ENCODE assay signal across 7 mouse cellular contexts in genomic region chr17:34186885-34187260, GRCm38 (mm10). TPM values are rescaled to one million over a fixed set of nuclear protein-coding genes. Genes with fewer than 3 reads are reported as not detected.
DNase-seq lines count a peak whose midpoint lies in the region; ATAC-seq and TF ChIP-seq lines count a peak whose summit lies in the region.

No protein-coding gene starts in this region.

- peak overlapping the region; percentile 80 for H3K9ac ChIP-seq in heart, embryonic 16.5 days (ENCODE audit: low read length)

- peak overlapping the region; percentile 79 for H3K4me3 ChIP-seq in E14TG2a.4 (replicated peaks; ENCODE audit: low read length)
- H3K4me3 ChIP-seq in heart, embryonic 16.5 days (ENCODE audit: low read length), result peak overlapping the region; percentile 70

- ATAC-seq in heart, embryonic 16.5 days (replicated peaks; ENCODE audit: extremely low read depth, insufficient read depth, low FRiP score), result peak; percentile 20

- peak overlapping the region; percentile 95 for H3K4me2 ChIP-seq in heart, embryonic 16.5 days (ENCODE audit: low read depth, low read length)

- DNase-seq in CD4-positive, CD25-positive, alpha-beta regulatory T cell, adult 2 months (ENCODE audit: low read depth, low spot score), result peak; percentile 69
- DNase-seq in lung, postnatal 25 days (ENCODE audit: low spot score), result peak; percentile 47
- DNase-seq in embryo, embryonic 10 days (ENCODE audit: low spot score), result no peak
- DNase-seq in ovary, postnatal 10 days (ENCODE audit: low spot score), result no peak
- DNase-seq in frontal cortex, postnatal 14 days (ENCODE audit: low spot score in 2 of 2), result no peak

- no peak for TF ChIP-seq CTCF in E14TG2a.4 (conservative IDR thresholded peaks at IDR 0.05; ENCODE audit: low read length)

- peak overlapping the region; percentile 55; the same call in 1 of the 2 replicates for H3K27ac ChIP-seq in heart, embryonic 16.5 days (ENCODE audit: low read length)

- peaks cover 88% of the 10 kb centered on the region for H3K27me3 ChIP-seq in E14TG2a.4 (ENCODE audit: insufficient read depth, low read length)
- H3K27me3 ChIP-seq in heart, embryonic 16.5 days (ENCODE audit: control insufficient read depth, insufficient read depth, low read length), result peaks cover 38% of the 10 kb centered on the region

- WGBS in heart, embryonic 16.5 days, result 3% methylated on average over 14 of the region's 14 CpGs

- no peaks in the 10 kb centered on the region for H3K9me3 ChIP-seq in E14TG2a.4 (ENCODE audit: low read length)
- H3K9me3 ChIP-seq in heart, embryonic 16.5 days (replicated peaks; ENCODE audit: control insufficient read depth, low read length), result no peaks in the 10 kb centered on the region

- no peaks in the 10 kb centered on the region for H3K36me3 ChIP-seq in E14TG2a.4 (ENCODE audit: insufficient read depth, low read length)
- no peaks in the 10 kb centered on the region for H3K36me3 ChIP-seq in heart, embryonic 16.5 days (ENCODE audit: control insufficient read depth, insufficient read depth)

- peaks cover 47% of the 10 kb centered on the region for H3K4me1 ChIP-seq in E14TG2a.4 (replicated peaks; ENCODE audit: low read depth, low read length)
- H3K4me1 ChIP-seq in heart, embryonic 16.5 days (ENCODE audit: control insufficient read depth, insufficient read depth, low read length), result peaks cover 7% of the 10 kb centered on the region

RNA-seq across cellular contexts. Expression of gene Tap1, which starts 0.5 kb away (rescaled TPM):
- polyA plus RNA-seq in heart, embryonic 16.5 days (2015; fragmentation: Nextera tagmentation; extraction: Ambion mirVana), result 5.7 and 11.1 TPM in 2 replicates

RNA-seq across cellular contexts. Expression of gene Psmb9, which starts 0.7 kb away (rescaled TPM):
- 15.0 and 32.2 TPM in 2 replicates for polyA plus RNA-seq in heart, embryonic 16.5 days (2015; fragmentation: Nextera tagmentation; extraction: Ambion mirVana)

RNA-seq across cellular contexts. Expression of gene Psmb8, which starts 10.6 kb away (rescaled TPM):
- 31.8 and 87.6 TPM in 2 replicates for polyA plus RNA-seq in heart, embryonic 16.5 days (2015; fragmentation: Nextera tagmentation; extraction: Ambion mirVana)

RNA-seq across cellular contexts. Expression of gene Tap2, which starts 16.5 kb away (rescaled TPM):
- 10.9 and 21.4 TPM in 2 replicates for polyA plus RNA-seq in heart, embryonic 16.5 days (2015; fragmentation: Nextera tagmentation; extraction: Ambion mirVana)

RNA-seq across cellular contexts. Expression of gene H2-DMb1, which starts 34.0 kb away (rescaled TPM):
- 2.3 and 4.0 TPM in 2 replicates for polyA plus RNA-seq in heart, embryonic 16.5 days (2015; fragmentation: Nextera tagmentation; extraction: Ambion mirVana)

Comparison
In these comparisons a context has a peak if more than half of its experiments do, and no peak if none do; other contexts are left out.
1. DNase-seq: peak in CD4-positive, CD25-positive, alpha-beta regulatory T cell, adult 2 months (single experiment) and lung, postnatal 25 days (single experiment); none in embryo, embryonic 10 days (single experiment), ovary, postnatal 10 days (single experiment) and frontal cortex, postnatal 14 days (0 of 2).